Mouse (Mus musculus) forebrain, embryonic 13.5 days (tissue): ENCODE measurements around the gene Spaca6. TPM values are rescaled to one million over a fixed set of nuclear protein-coding genes. Genes with fewer than 3 reads are reported as not detected.
A peak's percentile ranks its signal among the peaks of the same experiment; 100 is the strongest.

Experiments used
- ATAC-seq: fragments of 200-750 bp; cut with Nextera tagmentation; 2 replicates; pipeline ENCODE4 v1.8.0; 2017
- H3K27ac ChIP-seq: fragments of 300-500 bp; sonication (generic); 2 replicates; pipeline ENCODE4 v1.5.1; 2015; ENCODE audit warnings: inconsistent platforms, mild to moderate bottlenecking, moderate library complexity
- H3K27me3 ChIP-seq: fragments of 300-500 bp; sonication (generic); 2 replicates; pipeline ENCODE4 v1.6.1; 2015; ENCODE audit warnings: mild to moderate bottlenecking, inconsistent platforms
- H3K36me3 ChIP-seq: fragments of 300-500 bp; sonication (generic); 2 replicates; pipeline ENCODE4 v1.6.1; 2015; ENCODE audit warnings: mild to moderate bottlenecking, inconsistent platforms; ENCODE audit not compliant: poor library complexity, severe bottlenecking
- H3K4me1 ChIP-seq: fragments of 300-500 bp; sonication (generic); 2 replicates; pipeline ENCODE4 v1.6.1; 2015; ENCODE audit warnings: inconsistent platforms
- H3K4me2 ChIP-seq: fragments of 300-500 bp; sonication (generic); 2 replicates; pipeline ENCODE4 v1.6.1; 2015; ENCODE audit warnings: inconsistent platforms, mild to moderate bottlenecking, moderate library complexity
- H3K4me3 ChIP-seq: fragments of 300-500 bp; sonication (generic); 2 replicates; pipeline ENCODE4 v1.5.1; 2015; ENCODE audit warnings: mild to moderate bottlenecking, inconsistent platforms
- H3K9ac ChIP-seq: fragments of 300-500 bp; sonication (generic); 2 replicates; pipeline ENCODE4 v1.6.1; 2015; ENCODE audit warnings: mild to moderate bottlenecking, inconsistent platforms
- H3K9me3 ChIP-seq: fragments of 300-500 bp; sonication (generic); replicated peaks from 2 replicates; pipeline ENCODE4 v1.6.1; 2016; ENCODE audit warnings: inconsistent platforms
- WGBS: fragments of 180-500 bp; shearing (Covaris S2); methylation state at CpG from one replicate; pipeline ENCODE4 v1.1.7; 2015; 5-methylcytosine and 5-hydroxymethylcytosine counted together
- polyA plus RNA-seq: library from polyadenylated mRNA; unstranded; fragments of >200 nt; fragmentation: Nextera tagmentation; extraction: Ambion mirVana; gene quantifications from 2 replicates; pipeline ENCODE4 v1.2.1, GENCODE M21; 2015

Spaca6 gene
- polyA plus RNA-seq, result 34.7 and 36.9 TPM in 2 replicates

- Histone ChIP-seq H3K4me1 (peaks cover 32% of the 10 kb centered on the region), H3K27me3 (no peaks in the 10 kb centered on the region), H3K36me3 (peaks cover 15% of the 10 kb centered on the region), H3K4me3 (peak within 1 kb of the TSS; percentile 85), H3K4me2 (peak within 1 kb of the TSS; percentile 92), H3K27ac (peak within 1 kb of the TSS; percentile 100), H3K9me3 (no peaks in the 10 kb centered on the region), H3K9ac (peak within 1 kb of the TSS; percentile 98)
- 1% methylated on average over 38 of the region's 42 CpGs for WGBS
- ATAC-seq, result peak; percentile 89
Measured at GRCm38 (mm10) chr17:17826751-17827657, at the start of gene Spaca6. Gene Spaca6, plus strand, starts transcription at chr17:17827158.

- H3K9ac ChIP-seq, result no peak overlapping the region
- no peaks in the 10 kb centered on the region for H3K9me3 ChIP-seq
- no peaks in the 10 kb centered on the region for H3K27me3 ChIP-seq
- no peak overlapping the region for H3K4me3 ChIP-seq
- no peak overlapping the region for H3K4me2 ChIP-seq
- no peak for ATAC-seq
- 79% methylated on average over 3 of the region's 3 CpGs for WGBS
- H3K4me1 ChIP-seq, result no peaks in the 10 kb centered on the region
- H3K27ac ChIP-seq, result no peak overlapping the region
- no peaks in the 10 kb centered on the region for H3K36me3 ChIP-seq
Measured at GRCm38 (mm10) chr17:17790866-17791630, 35.9 kb upstream of the Spaca6 start.

GRCm38 (mm10) chr17:17792578-17792977 lies 34.4 kb upstream of the Spaca6 start:
- 57% methylated on average over 1 of the region's 1 CpGs for WGBS
- no peak for ATAC-seq
- Histone ChIP-seq H3K4me3 (no peak overlapping the region), H3K27ac (no peak overlapping the region), H3K4me1 (no peaks in the 10 kb centered on the region), H3K9me3 (no peaks in the 10 kb centered on the region), H3K36me3 (no peaks in the 10 kb centered on the region), H3K9ac (no peak overlapping the region), H3K4me2 (no peak overlapping the region), H3K27me3 (no peaks in the 10 kb centered on the region)

- ATAC-seq, result no peak
- no peaks in the 10 kb centered on the region for H3K27me3 ChIP-seq
- 59% methylated on average over 2 of the region's 2 CpGs for WGBS
- no peak overlapping the region for H3K27ac ChIP-seq
- no peak overlapping the region for H3K4me3 ChIP-seq
- H3K9ac ChIP-seq, result no peak overlapping the region
- H3K4me2 ChIP-seq, result no peak overlapping the region
- H3K4me1 ChIP-seq, result no peaks in the 10 kb centered on the region
- no peaks in the 10 kb centered on the region for H3K9me3 ChIP-seq
- H3K36me3 ChIP-seq, result no peaks in the 10 kb centered on the region
Measured at GRCm38 (mm10) chr17:17795527-17795926, 31.4 kb upstream of the Spaca6 start.

- Histone ChIP-seq H3K27ac (no peak overlapping the region), H3K4me2 (no peak overlapping the region), H3K9ac (no peak overlapping the region), H3K4me1 (peaks cover 5% of the 10 kb centered on the region; the same call in 1 of the 2 replicates), H3K36me3 (no peaks in the 10 kb centered on the region), H3K27me3 (no peaks in the 10 kb centered on the region), H3K9me3 (no peaks in the 10 kb centered on the region), H3K4me3 (no peak overlapping the region)
- ATAC-seq, result no peak
- WGBS, result 84% methylated on average over 6 of the region's 6 CpGs
Measured at GRCm38 (mm10) chr17:17823612-17824336, 3.2 kb upstream of the Spaca6 start.

GRCm38 (mm10) chr17:17825921-17826591 lies 902 bp upstream of the Spaca6 start:
- WGBS, result under 1% methylated on average over 18 of the region's 22 CpGs
- peak overlapping the region; percentile 98 for H3K9ac ChIP-seq
- H3K9me3 ChIP-seq, result no peaks in the 10 kb centered on the region
- peak overlapping the region; percentile 85 for H3K4me3 ChIP-seq
- H3K36me3 ChIP-seq, result peaks cover 5% of the 10 kb centered on the region
- H3K27me3 ChIP-seq, result no peaks in the 10 kb centered on the region
- peak; percentile 31 for ATAC-seq
- peaks cover 23% of the 10 kb centered on the region for H3K4me1 ChIP-seq
- peak overlapping the region; percentile 92 for H3K4me2 ChIP-seq
- H3K27ac ChIP-seq, result peak overlapping the region; percentile 100

- H3K4me1 ChIP-seq, result peaks cover 39% of the 10 kb centered on the region
- H3K4me3 ChIP-seq, result peak overlapping the region; percentile 85
- peak overlapping the region; percentile 92 for H3K4me2 ChIP-seq
- peaks cover 22% of the 10 kb centered on the region for H3K36me3 ChIP-seq
- ATAC-seq, result peak; percentile 17
- WGBS, result 0% methylated on average over 12 of the region's 13 CpGs
- no peaks in the 10 kb centered on the region for H3K27me3 ChIP-seq
- H3K9me3 ChIP-seq, result no peaks in the 10 kb centered on the region
- H3K27ac ChIP-seq, result peak overlapping the region; percentile 100
- peak overlapping the region; percentile 98 for H3K9ac ChIP-seq
Measured at GRCm38 (mm10) chr17:17827658-17828190, 766 bp downstream of the Spaca6 start.

GRCm38 (mm10) chr17:17828191-17828981 lies 1.4 kb downstream of the Spaca6 start:
- Histone ChIP-seq H3K9ac (peak overlapping the region; percentile 98), H3K9me3 (no peaks in the 10 kb centered on the region), H3K4me3 (peak overlapping the region; percentile 85), H3K27ac (peak overlapping the region; percentile 100), H3K4me2 (peak overlapping the region; percentile 92), H3K4me1 (peaks cover 45% of the 10 kb centered on the region), H3K36me3 (peaks cover 28% of the 10 kb centered on the region), H3K27me3 (no peaks in the 10 kb centered on the region)
- peak; percentile 46 for ATAC-seq
- 0% methylated on average over 5 of the region's 15 CpGs for WGBS

- WGBS, result 0% methylated on average over 6 of the region's 6 CpGs
- ATAC-seq, result no peak
- Histone ChIP-seq H3K27me3 (no peaks in the 10 kb centered on the region), H3K27ac (peak overlapping the region; percentile 100), H3K36me3 (peaks cover 36% of the 10 kb centered on the region), H3K4me3 (peak overlapping the region; percentile 85), H3K9me3 (no peaks in the 10 kb centered on the region), H3K4me1 (peaks cover 53% of the 10 kb centered on the region), H3K9ac (peak overlapping the region; percentile 98), H3K4me2 (peak overlapping the region; percentile 92)
Measured at GRCm38 (mm10) chr17:17829052-17829785, 2.3 kb downstream of the Spaca6 start.
